Mouse (Mus musculus): ENCODE data around the gene Rbmxl2.

DNA sequence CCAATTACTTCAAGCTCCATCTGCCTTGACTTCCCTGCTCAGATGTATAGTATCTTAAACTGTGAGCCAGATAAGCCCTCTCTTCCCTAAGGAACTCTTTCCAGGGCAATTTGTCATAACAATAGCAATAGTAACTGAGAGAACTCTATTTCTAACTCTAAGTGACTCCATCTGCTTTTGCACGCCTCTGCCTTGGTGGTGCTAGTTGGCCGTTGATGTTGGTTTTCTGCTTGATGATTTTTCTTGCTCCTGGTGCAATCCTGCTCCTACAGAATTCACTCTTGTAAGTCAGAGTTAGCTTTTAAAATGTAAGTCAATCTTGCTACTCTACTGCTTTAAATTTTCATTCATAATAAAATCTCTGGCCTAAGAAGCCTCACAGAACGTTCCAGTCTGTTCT, 44.1 kb downstream of the Rbmxl2 start:
- TF ChIP-seq CTCF (IDR thresholded peaks at IDR 0.05; ENCODE audit: extremely low read depth, insufficient read depth, insufficient read length, insufficient replicate concordance) (no peak), POLR2A (IDR thresholded peaks at IDR 0.05; ENCODE audit: low read depth, low read length) (no peak)
